Mouse (Mus musculus): Measurements from ENCODE around the gene Clybl. TPM values are rescaled to one million over a fixed set of nuclear protein-coding genes. Genes with fewer than 3 reads are reported as not detected.

Gene Clybl
- total RNA-seq, 1 experiment from 2014 or later = 2.1 TPM

DNA sequence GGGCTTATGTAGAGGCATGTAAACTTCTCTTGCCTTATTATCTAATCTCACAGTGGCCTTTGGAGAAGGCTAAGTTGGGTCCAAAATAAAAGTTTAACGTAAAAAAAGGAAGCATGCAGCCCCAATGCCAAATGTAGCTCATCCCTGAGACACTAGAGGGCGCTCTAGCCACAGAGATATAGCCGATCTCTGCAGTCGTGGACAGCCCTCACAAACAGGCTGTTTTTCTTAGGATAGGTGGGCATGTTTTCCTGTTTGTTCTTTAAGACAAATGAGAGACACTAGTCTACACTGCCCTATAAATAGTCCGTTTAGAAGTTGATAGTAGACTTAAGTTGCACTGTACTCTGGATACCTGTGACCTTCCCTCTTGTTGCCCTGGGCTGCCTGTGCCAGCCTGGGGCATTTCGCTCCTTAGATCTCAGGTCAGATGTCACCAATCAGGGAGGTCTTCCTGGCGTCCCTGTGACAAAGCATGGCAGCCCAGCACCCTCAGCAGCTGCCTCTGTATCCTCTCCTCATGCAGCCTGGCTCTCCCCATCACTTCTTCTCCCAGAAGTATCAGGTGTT, 9.5 kb downstream of the Clybl start:
- ATAC-seq (ENCODE audit: extremely low read depth, insufficient number of reproducible peaks, low FRiP score, poor library complexity, severe bottlenecking) = peak; percentile 72

- ATAC-seq (ENCODE audit: extremely low read depth, insufficient number of reproducible peaks, low FRiP score, poor library complexity, severe bottlenecking) = no peak
Observed at GRCm38 (mm10) chr14:122194630-122195029, 13.1 kb downstream of the Clybl start.

DNA sequence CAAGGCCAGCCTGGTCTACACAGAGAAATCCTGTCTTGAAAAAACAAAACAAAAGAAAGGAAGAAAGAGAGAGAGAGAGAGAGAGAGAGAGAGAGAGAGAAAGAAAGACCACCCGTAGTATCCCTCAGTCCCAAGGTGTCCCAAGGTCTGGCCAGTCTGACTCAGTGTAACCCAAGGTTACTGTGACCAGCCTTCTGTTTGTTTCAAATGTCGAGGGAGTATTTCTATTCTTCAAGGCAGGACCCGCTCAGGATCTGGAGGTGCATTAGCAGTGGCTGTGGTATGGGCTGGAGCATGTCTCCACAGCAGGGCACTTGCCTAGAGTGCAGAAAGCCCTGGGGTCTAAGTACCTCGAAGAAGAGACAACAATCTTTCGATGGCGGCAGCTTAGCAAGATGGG, 15.3 kb downstream of the Clybl start:
- ATAC-seq (ENCODE audit: extremely low read depth, insufficient number of reproducible peaks, low FRiP score, poor library complexity, severe bottlenecking) = no peak

DNA sequence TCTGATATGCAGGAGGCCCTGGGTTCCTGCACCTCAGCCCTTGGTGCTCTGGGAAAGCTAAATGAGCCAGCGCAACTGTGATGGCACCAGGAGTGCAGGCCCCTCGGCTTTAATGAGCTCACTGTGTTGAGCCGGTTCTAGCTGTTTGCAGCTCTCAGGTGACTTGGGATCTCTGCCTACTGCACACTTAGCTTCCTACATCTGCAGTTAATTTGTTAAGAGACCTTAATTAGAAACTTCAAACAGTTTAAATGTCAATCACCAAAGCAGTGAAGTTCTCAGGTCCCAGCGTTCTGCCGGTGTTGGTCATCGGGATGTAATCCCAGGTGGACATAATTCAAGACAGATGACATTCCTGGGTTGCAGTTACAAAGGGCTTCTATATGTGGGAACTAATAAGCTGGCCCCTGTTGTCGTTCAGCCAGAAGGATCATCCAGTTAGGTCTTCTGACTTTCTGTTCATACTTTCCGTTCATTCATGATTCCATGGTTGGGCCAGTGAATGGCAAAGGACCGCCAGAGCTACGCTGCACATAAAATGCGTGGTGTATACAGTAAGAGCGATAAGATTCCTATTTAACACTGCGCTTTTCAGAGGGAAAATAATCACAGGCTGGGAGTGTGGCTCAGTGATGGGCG, 18.9 kb downstream of the Clybl start:
- no peak for ATAC-seq (ENCODE audit: extremely low read depth, insufficient number of reproducible peaks, low FRiP score, poor library complexity, severe bottlenecking)

- no peak for ATAC-seq (ENCODE audit: extremely low read depth, insufficient number of reproducible peaks, low FRiP score, poor library complexity, severe bottlenecking)
Observed at GRCm38 (mm10) chr14:122209177-122209576, 27.7 kb downstream of the Clybl start.

- ATAC-seq (ENCODE audit: extremely low read depth, insufficient number of reproducible peaks, low FRiP score, poor library complexity, severe bottlenecking) = no peak
Observed at GRCm38 (mm10) chr14:122213590-122213989, 32.1 kb downstream of the Clybl start.

DNA sequence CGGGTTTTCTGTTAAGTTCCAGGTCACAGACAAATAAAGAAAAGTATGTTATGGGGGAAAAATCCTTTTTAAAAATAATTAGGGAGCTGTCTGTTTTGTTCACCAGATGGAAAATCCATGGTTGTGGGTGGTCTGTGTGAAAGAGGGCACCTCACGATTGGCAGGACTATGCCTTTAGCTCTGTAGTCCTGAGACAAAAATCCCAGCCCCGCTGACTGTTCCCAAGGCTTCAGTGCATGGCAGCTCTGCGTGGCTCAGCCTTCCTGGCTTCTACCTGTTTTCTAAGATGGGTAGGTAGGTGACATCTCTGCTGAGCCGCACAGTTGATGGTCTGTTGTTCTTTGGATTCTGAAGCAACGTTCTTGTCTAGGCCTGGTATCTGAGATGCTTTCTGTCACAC, 32.6 kb downstream of the Clybl start:
- ATAC-seq (ENCODE audit: extremely low read depth, insufficient number of reproducible peaks, low FRiP score, poor library complexity, severe bottlenecking) = no peak

GRCm38 (mm10) chr14:122217221-122217620, 35.7 kb downstream of the Clybl start:
- ATAC-seq (ENCODE audit: extremely low read depth, insufficient number of reproducible peaks, low FRiP score, poor library complexity, severe bottlenecking) = no peak

GRCm38 (mm10) chr14:122222934-122223374, 41.5 kb downstream of the Clybl start:
- ATAC-seq (ENCODE audit: extremely low read depth, insufficient number of reproducible peaks, low FRiP score, poor library complexity, severe bottlenecking) = no peak

DNA sequence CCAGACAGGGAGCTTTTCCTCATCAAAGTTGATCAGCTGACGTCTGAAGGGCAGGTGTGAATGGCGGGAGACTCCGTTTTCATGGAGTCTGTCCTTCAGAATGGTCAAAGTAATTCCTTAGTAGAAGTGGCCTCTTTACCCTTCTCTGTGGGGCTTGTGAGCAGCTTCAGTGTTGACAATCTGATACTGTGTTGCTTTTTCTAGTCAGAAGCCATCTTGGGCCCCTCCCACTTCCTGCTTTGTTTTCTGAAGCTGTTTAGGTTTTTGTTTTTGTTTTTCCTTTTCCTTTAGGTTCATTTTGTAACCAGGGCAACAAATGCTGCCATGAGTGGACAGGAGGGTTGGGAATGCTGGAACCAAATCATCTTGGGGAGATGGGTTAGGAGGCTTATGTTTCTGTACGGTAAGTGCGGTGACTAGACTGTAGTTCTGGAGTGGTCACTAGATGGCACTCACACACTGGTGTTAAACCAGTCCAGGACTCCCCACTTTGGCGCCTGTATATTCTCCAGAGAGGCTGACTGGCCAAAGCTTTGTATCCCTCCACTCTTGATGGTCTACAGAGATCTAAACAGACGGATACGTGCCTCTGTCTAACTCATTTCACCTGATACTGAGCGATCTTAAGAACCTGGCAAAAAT, 42.1 kb downstream of the Clybl start:
- peak; percentile 80 for ATAC-seq (ENCODE audit: extremely low read depth, insufficient number of reproducible peaks, low FRiP score, poor library complexity, severe bottlenecking)

DNA sequence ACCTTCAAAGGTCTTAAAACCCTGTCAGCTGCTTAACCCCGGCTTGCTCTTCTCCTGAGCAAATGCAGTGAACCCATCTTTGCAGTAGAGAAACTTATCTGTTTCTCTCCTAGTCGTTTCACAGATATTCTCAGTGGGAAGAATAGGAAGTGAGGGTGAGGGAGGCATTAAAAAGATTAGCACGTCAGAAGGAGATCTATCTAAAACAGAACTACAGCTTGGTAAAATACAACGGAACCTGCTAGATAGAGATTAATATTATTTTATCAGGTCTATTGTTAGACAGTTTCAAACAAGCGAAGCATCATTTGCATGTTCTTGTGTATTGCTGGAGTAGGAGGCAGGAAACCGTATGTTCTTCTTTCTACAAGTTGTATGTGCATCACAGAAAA, 42.6 kb downstream of the Clybl start:
- no peak for ATAC-seq (ENCODE audit: extremely low read depth, insufficient number of reproducible peaks, low FRiP score, poor library complexity, severe bottlenecking)

GRCm38 (mm10) chr14:122224501-122224928, 43.0 kb downstream of the Clybl start:
- ATAC-seq (ENCODE audit: extremely low read depth, insufficient number of reproducible peaks, low FRiP score, poor library complexity, severe bottlenecking) = no peak

- ATAC-seq (ENCODE audit: extremely low read depth, insufficient number of reproducible peaks, low FRiP score, poor library complexity, severe bottlenecking) = no peak
Observed at GRCm38 (mm10) chr14:122225479-122226132, 44.1 kb downstream of the Clybl start.

- ATAC-seq (ENCODE audit: extremely low read depth, insufficient number of reproducible peaks, low FRiP score, poor library complexity, severe bottlenecking) = no peak
Observed at GRCm38 (mm10) chr14:122226133-122226515, 44.6 kb downstream of the Clybl start.

GRCm38 (mm10) chr14:122226666-122227453, 45.4 kb downstream of the Clybl start:
- no peak for ATAC-seq (ENCODE audit: extremely low read depth, insufficient number of reproducible peaks, low FRiP score, poor library complexity, severe bottlenecking)

GRCm38 (mm10) chr14:122227454-122227951, 46.0 kb downstream of the Clybl start:
- no peak for ATAC-seq (ENCODE audit: extremely low read depth, insufficient number of reproducible peaks, low FRiP score, poor library complexity, severe bottlenecking)

DNA sequence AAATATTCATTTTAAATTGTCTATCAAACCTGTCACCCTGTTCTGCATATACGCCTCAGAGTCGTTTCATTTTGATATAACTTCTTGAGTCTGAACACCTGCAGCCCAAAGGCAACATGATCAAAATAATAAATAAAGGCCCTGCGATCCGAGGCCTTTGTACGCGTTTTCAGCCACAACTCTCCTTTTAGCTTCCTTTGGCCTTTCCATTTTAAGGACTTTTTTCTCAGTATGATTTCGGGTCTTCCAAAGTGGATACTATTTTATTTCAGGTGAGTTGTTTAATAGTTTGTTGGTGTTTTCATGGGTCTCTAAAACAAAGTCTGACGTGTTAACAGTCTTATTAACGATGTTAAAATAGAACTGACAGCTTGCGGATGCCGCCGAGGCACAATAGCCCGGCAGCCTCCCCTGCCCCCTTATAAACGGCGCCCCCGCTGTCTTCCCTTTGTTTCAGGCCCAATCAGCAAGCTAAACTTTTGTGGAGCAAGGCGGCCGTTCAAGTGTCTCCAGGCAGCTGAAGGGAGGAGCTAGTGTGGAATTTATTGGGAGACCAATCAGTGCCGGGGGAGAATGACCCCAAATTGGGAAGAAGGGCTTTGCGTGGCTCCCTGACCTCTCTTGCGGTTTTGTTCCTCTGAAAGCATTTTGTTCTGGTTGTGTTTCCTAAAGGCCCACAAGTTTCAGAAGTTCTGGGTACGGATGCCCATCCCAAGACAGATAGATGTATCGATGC, 47.5 kb downstream of the Clybl start:
- ATAC-seq (ENCODE audit: extremely low read depth, insufficient number of reproducible peaks, low FRiP score, poor library complexity, severe bottlenecking) = no peak

DNA sequence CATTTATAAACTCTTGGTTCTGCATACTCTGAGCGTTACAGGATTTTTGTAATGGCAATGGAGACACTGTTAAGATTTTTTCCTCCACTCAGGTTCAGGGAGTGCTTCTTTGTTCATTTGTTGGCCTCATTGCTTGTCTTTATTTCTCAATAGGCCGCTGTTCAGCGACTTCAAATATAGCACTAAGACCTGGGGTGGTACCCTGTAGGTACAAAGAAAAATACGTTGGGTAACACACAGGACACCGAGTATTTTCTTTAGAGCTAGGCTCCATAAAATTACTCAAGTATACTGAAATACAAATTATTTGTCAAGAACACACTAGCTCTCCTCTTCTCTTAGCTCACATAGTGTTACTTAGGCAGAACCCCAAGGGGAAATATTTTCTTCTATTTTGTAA, 48.5 kb downstream of the Clybl start:
- no peak for ATAC-seq (ENCODE audit: extremely low read depth, insufficient number of reproducible peaks, low FRiP score, poor library complexity, severe bottlenecking)
